Mouse (Mus musculus) neutrophil, adult 83 days (primary cell): ENCODE data around the gene Sfr1. TPM values are rescaled to one million over a fixed set of nuclear protein-coding genes. Genes with fewer than 3 reads are reported as not detected.

Experiments
- total RNA-seq, 2 experiments: library from RNA; stranded (reverse); gene quantifications; one replicate each; pipeline ENCODE4 v1.2.4; 2023

The Sfr1 gene
- 10 to 100 TPM; 53.1 to 53.9 TPM for total RNA-seq

DNA sequence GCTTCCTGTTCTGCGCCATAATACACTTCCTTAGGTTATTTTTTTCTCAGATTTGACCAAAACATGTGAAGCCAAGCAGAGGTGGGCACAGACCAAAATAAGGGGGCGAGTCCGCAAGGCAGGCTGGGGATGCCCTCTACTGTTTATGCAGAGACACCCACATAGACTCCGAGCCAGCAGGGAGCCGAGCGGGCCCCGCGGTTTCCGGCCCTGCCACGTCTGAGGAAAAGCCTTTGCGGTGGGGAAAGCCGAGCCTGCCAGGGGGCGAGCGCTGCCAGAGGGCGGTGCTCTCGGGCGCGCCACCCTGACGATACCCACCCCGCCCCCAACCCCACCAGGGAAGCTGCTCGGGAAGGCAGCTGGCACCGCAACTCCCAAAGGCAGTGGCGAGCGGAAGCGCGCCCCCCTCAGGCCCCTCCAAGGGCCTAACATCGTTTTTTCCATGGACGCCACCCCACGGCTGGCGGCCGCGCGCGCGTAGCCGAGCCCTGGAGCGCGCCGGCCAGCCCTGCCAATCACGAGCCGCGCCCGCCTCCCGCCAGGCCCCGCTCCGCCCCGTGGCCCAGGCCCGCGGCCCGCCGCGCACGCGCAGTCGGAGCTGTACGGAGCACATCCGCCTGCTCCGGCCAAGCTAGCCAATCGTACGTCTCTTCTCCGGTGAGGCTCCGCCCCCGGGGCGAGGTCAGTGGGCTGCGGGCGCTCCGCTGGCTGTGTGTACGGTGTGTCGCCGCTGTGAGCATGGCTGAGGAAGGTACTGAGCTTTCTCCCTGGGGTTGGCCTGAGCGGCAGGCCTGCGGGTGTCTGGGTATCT, at the start of gene Sfr1:
Gene Sfr1, plus strand, starts transcription at position 612 of the 811 bp plus-strand sequence.

DNA sequence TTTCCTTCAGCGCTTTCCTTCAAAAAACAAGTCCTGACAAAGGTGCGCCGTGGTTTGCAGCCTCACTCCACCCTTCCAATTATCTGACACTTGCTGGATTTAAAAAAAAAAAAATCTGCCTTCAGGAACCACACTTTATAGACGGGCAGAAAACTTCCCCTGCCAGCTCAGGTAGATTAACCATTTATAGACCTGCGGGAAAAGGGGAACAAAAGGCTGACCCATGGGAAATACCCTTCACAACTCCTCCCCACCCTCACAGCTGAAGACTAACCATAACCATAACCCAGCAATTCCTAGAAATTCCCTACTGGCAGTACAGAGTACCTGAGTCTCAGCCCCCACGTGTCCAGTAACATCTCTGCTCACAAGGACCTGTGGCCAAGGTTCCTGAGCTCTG, 39.5 kb upstream of the Sfr1 start, which contains the start of gene Col17a1:
Gene Col17a1, minus strand, starts transcription at position 101 of the 400 bp plus-strand sequence.

Other genes with a start within 250 kb of the Sfr1 start
- 10 to 100 TPM; 18.7 to 19.5 TPM for gene Stn1, start 194.2 kb upstream of the Sfr1 start, total RNA-seq
- gene Slk, start 152.0 kb upstream of the Sfr1 start, total RNA-seq: 100 to 1,000 TPM; 100 to 113 TPM
- gene Col17a1, start 39.6 kb upstream of the Sfr1 start, total RNA-seq: not detected
- 10 to 100 TPM; 57.4 to 64.0 TPM for gene Gsto1, start 123.3 kb downstream of the Sfr1 start, total RNA-seq
- gene Gsto2, start 133.9 kb downstream of the Sfr1 start, total RNA-seq: under 1 TPM in 1 of 2 experiments, not detected in 1; 0.60 TPM
- under 1 TPM in 1 of 2 experiments, not detected in 1; 0.38 TPM for gene Cfap43, start 187.6 kb downstream of the Sfr1 start, total RNA-seq
- gene Itprip, start 187.6 kb downstream of the Sfr1 start, total RNA-seq: 100 to 1,000 TPM; 182 to 224 TPM
- gene Cfap58, start 206.0 kb downstream of the Sfr1 start, total RNA-seq: not detected